Mouse (Mus musculus) frontal cortex, postnatal 25 days (tissue): Measurements from ENCODE around the gene Slc4a5.

ENCODE experiments used
- DNase-seq, 2 experiments: peaks; one replicate each; pipeline ENCODE4 v3.0.0; 2022; ENCODE audit warnings: low spot score in 2 of 2

Gene Slc4a5

GRCm38 (mm10) chr6:83219814-83220213, at the start of gene Slc4a5:
Gene Slc4a5 (plus strand): TSS chr6:83219828.
- DNase-seq, result no peak

- no peak for DNase-seq
Observed at GRCm38 (mm10) chr6:83169872-83170271, 49.8 kb upstream of the Slc4a5 start.

GRCm38 (mm10) chr6:83171063-83171462, 48.6 kb upstream of the Slc4a5 start:
- DNase-seq, result no peak

GRCm38 (mm10) chr6:83172240-83172920, 47.2 kb upstream of the Slc4a5 start:
- peak; percentile 35 to 61 for DNase-seq

GRCm38 (mm10) chr6:83175996-83176395, 43.6 kb upstream of the Slc4a5 start:
- no peak for DNase-seq

- DNase-seq, result peak; percentile 53 to 64
Observed at GRCm38 (mm10) chr6:83179390-83180117, 40.1 kb upstream of the Slc4a5 start.

- DNase-seq, result no peak
Observed at GRCm38 (mm10) chr6:83180605-83181004, 39.0 kb upstream of the Slc4a5 start.

GRCm38 (mm10) chr6:83184858-83185435, 34.7 kb upstream of the Slc4a5 start:
- DNase-seq, result no peak

GRCm38 (mm10) chr6:83185895-83186861, 33.5 kb upstream of the Slc4a5 start:
- DNase-seq, result peak; percentile 67 to 73

GRCm38 (mm10) chr6:83186946-83187345, 32.7 kb upstream of the Slc4a5 start:
- no peak for DNase-seq

- no peak for DNase-seq
Observed at GRCm38 (mm10) chr6:83193571-83193970, 26.1 kb upstream of the Slc4a5 start.

- peak; percentile 49 to 62 for DNase-seq
Observed at GRCm38 (mm10) chr6:83197345-83198004, 22.2 kb upstream of the Slc4a5 start.

GRCm38 (mm10) chr6:83203320-83203719, 16.3 kb upstream of the Slc4a5 start:
- DNase-seq, result no peak

- no peak for DNase-seq
Observed at GRCm38 (mm10) chr6:83205851-83206250, 13.8 kb upstream of the Slc4a5 start.

- no peak for DNase-seq
Observed at GRCm38 (mm10) chr6:83206321-83206720, 13.3 kb upstream of the Slc4a5 start.

- no peak for DNase-seq
Observed at GRCm38 (mm10) chr6:83207361-83208049, 12.1 kb upstream of the Slc4a5 start.

GRCm38 (mm10) chr6:83208050-83208400, 11.6 kb upstream of the Slc4a5 start:
- no peak for DNase-seq

- DNase-seq, result no peak
Observed at GRCm38 (mm10) chr6:83210495-83210894, 9.1 kb upstream of the Slc4a5 start.

- no peak for DNase-seq
Observed at GRCm38 (mm10) chr6:83211526-83211925, 8.1 kb upstream of the Slc4a5 start.

GRCm38 (mm10) chr6:83215002-83215666, 4.5 kb upstream of the Slc4a5 start:
- DNase-seq, result peak; percentile 39 to 48
